Mouse (Mus musculus): ENCODE results near the gene Ddx19b. TPM values are rescaled to one million over a fixed set of nuclear protein-coding genes. Genes with fewer than 3 reads are reported as not detected.
A peak's percentile ranks its signal among the peaks of the same experiment; 100 is the strongest.
"Not testable (repeated sequence)": the region's sequence is repeated elsewhere in the genome, so short reads cannot be mapped to it uniquely, and the experiment has no call there.

Ddx19b gene
- polyA plus RNA-seq, 1 experiment from 2014 or later: 3.4 TPM

DNA sequence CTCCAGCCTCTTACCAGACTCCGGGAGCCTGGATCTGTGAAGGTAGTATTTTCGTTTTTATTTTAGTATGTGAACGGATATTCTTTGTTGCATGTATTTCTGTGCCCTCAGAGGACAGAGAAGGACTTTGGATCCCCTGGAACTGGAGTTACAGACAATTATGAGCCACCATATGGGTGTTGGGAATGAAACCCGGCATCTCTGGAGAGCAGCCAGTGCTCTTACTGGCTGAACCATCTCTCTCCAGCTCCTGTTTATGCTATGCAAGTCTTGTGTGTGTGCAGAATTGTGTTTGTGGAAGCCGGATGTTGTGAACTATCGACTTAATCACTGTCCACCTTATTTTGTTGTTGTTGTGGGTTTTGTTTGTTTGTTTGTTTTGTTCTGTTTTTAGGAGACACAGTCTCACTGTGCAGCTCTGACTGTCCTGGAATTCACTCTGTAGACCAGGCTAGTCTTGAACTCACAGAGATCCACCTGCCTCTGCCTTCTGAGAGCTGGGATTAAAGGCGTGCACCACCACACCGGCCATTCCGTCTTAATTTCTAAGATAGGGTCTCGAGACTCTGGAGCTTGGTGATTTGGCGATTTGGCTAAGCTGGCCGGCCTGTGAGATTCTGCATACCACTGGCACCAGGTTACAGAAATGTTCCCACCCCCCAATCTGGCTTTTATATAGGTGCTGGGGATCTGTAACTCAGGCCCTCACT lies 72.3 kb downstream of the Ddx19b start:
- no peak for DNase-seq
- no peak for ATAC-seq (ENCODE audit: low read depth)
- H3K4me1 ChIP-seq (replicated peaks): peaks cover 12% of the 10 kb centered on the region; the same call in 1 of the 2 replicates
- H3K4me2 ChIP-seq: no peak overlapping the region
- no peak overlapping the region for H3K9ac ChIP-seq
- peaks cover 85% of the 10 kb centered on the region for H3K36me3 ChIP-seq
- no peak overlapping the region for H3K4me3 ChIP-seq (replicated peaks)
- no peaks in the 10 kb centered on the region for H3K27me3 ChIP-seq
- no peaks in the 10 kb centered on the region for H3K9me3 ChIP-seq (replicated peaks)
- H3K27ac ChIP-seq: no peak overlapping the region
- 89% methylated on average over 12 of the region's 12 CpGs for WGBS (ENCODE audit: insufficient replicate concordance)

DNA sequence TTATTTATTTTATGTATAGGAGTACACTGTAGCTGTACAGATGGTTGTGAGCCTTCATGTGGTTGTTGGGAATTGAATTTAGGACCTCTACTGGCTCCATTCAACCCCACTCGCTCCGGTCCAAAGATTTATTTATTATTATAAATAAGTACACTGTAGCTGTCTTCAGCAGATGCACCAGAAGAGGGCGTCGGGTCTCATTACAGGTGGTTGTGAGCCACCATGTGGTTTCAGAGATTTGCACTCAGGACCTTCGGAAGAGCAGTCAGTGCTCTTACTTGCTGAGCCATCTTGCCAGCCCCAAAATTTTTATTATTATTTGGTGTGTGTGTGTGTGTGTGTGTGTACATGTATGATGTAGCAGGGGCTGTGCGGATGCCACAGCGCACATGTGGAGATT lies 73.0 kb downstream of the Ddx19b start:
- not testable (repeated sequence) for H3K27me3 ChIP-seq; H3K4me3 ChIP-seq (replicated peaks); ATAC-seq (ENCODE audit: low read depth); H3K4me2 ChIP-seq; H3K9ac ChIP-seq; H3K27ac ChIP-seq; H3K9me3 ChIP-seq (replicated peaks); DNase-seq
- Histone ChIP-seq H3K36me3 (peaks cover 85% of the 10 kb centered on the region), H3K4me1 (replicated peaks) (peaks cover 12% of the 10 kb centered on the region; the same call in 1 of the 2 replicates)
- WGBS (ENCODE audit: insufficient replicate concordance): 90% methylated on average over 7 of the region's 7 CpGs

DNA sequence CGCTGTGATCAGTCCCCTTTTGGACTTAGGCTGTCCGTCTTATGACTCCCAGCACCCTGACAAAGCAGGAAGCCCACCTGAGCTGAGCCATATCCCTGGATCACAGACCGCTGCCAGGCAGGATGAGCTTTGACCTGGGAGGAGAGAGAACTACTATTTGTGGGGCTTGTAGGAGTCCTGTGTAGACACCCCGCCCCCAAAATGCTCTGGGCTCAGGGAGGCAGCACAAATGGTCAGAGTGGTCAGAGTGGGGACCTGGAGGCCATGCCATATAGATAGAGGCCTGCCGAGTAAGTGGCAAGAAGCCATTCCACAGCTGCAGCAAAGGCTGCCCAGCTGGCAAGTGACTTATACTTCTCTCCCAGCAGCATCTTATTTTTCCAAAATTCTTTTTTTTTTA lies 73.4 kb downstream of the Ddx19b start:
- H3K27ac ChIP-seq: no peak overlapping the region
- DNase-seq (no peak), ATAC-seq (ENCODE audit: low read depth) (no peak)

DNA sequence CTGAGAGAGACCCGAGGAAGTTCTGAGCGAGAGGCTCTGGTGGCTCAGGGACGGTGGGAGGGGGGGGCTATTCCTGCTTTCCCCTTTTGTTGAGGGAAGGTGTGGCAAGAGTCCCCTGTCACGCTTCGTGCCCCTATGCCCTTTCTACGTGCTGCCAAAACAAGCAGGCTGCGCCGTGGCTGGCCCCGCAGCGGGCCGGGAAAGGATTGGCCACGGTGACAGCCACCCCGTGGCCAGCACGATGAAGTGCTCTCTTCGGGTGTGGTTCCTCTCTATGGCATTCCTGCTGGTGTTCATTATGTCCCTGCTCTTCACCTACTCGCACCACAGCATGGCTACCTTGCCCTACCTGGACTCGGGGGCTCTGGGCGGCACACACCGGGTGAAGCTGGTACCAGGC lies 74.1 kb downstream of the Ddx19b start:
- no peak for DNase-seq
- H3K27ac ChIP-seq: no peak overlapping the region
- H3K9me3 ChIP-seq (replicated peaks): no peaks in the 10 kb centered on the region
- ATAC-seq (ENCODE audit: low read depth): no peak
- H3K9ac ChIP-seq: no peak overlapping the region
- WGBS (ENCODE audit: insufficient replicate concordance): 91% methylated on average over 19 of the region's 19 CpGs
- H3K36me3 ChIP-seq: peaks cover 83% of the 10 kb centered on the region
- peaks cover 12% of the 10 kb centered on the region; the same call in 1 of the 2 replicates for H3K4me1 ChIP-seq (replicated peaks)
- no peaks in the 10 kb centered on the region for H3K27me3 ChIP-seq
- no peak overlapping the region for H3K4me3 ChIP-seq (replicated peaks)
- no peak overlapping the region for H3K4me2 ChIP-seq

More for the DNA sequence above, 73.4 kb downstream of the Ddx19b start:
- Histone ChIP-seq H3K9ac (no peak overlapping the region), H3K9me3 (replicated peaks) (no peaks in the 10 kb centered on the region), H3K27me3 (no peaks in the 10 kb centered on the region), H3K36me3 (peaks cover 83% of the 10 kb centered on the region), H3K4me2 (no peak overlapping the region), H3K4me1 (replicated peaks) (peaks cover 12% of the 10 kb centered on the region; the same call in 1 of the 2 replicates), H3K4me3 (replicated peaks) (no peak overlapping the region)
- 86% methylated on average over 5 of the region's 5 CpGs for WGBS (ENCODE audit: insufficient replicate concordance)

DNA sequence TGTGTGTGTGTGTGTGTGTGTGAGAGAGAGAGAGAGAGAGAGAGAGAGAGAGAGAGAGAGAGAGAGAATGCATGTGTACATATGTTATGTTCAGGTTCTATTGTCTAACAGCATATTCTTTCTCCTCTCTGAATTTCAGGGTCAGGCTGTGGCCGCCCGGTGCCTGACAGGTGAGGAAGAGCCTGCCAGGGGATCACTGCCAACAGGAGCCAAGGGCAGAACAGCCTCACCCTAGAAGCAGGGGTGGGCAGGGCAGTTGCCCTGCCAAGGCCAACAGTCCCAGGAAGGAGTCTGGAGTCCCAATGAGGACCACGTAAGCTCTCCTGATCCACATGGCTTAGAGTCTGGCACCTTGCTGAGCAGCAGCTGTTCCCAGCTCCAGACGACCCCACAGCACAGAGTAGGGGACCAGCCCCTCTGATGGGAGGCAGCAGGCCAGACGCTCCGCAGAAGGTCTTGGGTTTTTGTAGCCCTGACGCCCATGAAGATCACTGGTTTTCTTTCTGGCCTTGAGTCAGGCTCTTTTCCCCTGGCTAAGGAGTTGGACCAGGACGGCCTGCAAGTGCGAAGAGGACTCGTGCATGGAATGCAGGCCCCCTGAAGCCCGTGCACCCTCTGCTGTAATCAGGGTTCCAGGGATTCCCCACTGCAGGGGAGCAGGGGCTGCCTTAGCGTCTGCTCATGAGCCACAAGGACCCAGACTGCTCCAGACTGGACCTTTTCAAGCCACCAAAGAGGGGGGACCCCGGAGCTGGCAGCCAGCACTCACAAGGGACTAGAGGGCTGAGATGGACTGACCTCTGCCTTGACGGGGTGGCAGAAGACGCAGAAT lies 74.7 kb downstream of the Ddx19b start:
- Histone ChIP-seq H3K4me3 (replicated peaks) (no peak overlapping the region), H3K36me3 (peaks cover 81% of the 10 kb centered on the region)
- 89% methylated on average over 15 of the region's 15 CpGs for WGBS (ENCODE audit: insufficient replicate concordance)

DNA sequence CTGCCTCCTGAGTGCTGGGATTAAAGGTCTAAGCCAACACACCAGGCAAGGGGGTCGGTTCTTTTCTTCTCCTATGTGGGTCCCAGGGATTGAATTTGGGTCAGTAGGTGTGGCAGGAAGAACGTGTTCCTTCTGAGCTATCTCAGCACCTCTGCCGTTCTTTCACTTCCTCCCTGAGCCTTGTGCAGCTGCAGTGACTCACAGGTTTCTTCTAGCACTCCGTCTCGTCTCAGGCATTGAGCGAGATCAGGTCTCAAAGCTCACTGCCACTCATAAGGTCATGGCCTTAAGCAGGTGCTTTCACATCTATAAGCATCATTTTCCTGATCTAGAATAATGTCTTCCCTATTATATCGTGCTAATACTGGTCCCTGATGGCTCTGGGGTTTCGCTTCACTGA lies 76.8 kb downstream of the Ddx19b start:
- Histone ChIP-seq H3K27me3 (no peaks in the 10 kb centered on the region), H3K27ac (no peak overlapping the region), H3K4me3 (replicated peaks) (no peak overlapping the region), H3K36me3 (peaks cover 88% of the 10 kb centered on the region), H3K4me1 (replicated peaks) (peaks cover 14% of the 10 kb centered on the region; the same call in 1 of the 2 replicates), H3K4me2 (no peak overlapping the region), H3K9me3 (replicated peaks) (no peaks in the 10 kb centered on the region), H3K9ac (no peak overlapping the region)
- no peak for ATAC-seq (ENCODE audit: low read depth)
- WGBS (ENCODE audit: insufficient replicate concordance): 46% methylated on average over 8 of the region's 8 CpGs
- DNase-seq: no peak

More for the DNA sequence above, 74.7 kb downstream of the Ddx19b start:
- DNase-seq (no peak), ATAC-seq (ENCODE audit: low read depth) (no peak)
- Histone ChIP-seq H3K27me3 (no peaks in the 10 kb centered on the region), H3K27ac (no peak overlapping the region), H3K4me2 (no peak overlapping the region), H3K9me3 (replicated peaks) (no peaks in the 10 kb centered on the region), H3K9ac (no peak overlapping the region), H3K4me1 (replicated peaks) (peaks cover 12% of the 10 kb centered on the region; the same call in 1 of the 2 replicates)

Small RNA genes within 50 kb of the gene (microRNA-seq; reads per million reads assigned to microRNA genes)
- gene Gm24103 (not detected), gene Mir3473d (10.0 reads per million, percentile 23 among the genes with 10 or more reads in this experiment)

Other genes starting within 250 kb of the Ddx19b start
- gene Il34, start 225.8 kb downstream of the Ddx19b start, polyA plus RNA-seq (2015; fragmentation: Nextera tagmentation; extraction: Ambion mirVana): 0.06 and 0.14 TPM in 2 replicates
- 32.0 and 36.5 TPM in 2 replicates for gene Cog4, start 185.2 kb downstream of the Ddx19b start, polyA plus RNA-seq (2015; fragmentation: Nextera tagmentation; extraction: Ambion mirVana)
- 75.4 and 92.7 TPM in 2 replicates for gene Sf3b3, start 185.0 kb downstream of the Ddx19b start, polyA plus RNA-seq (2015; fragmentation: Nextera tagmentation; extraction: Ambion mirVana)
- gene Fuk, start 129.3 kb downstream of the Ddx19b start, polyA plus RNA-seq (2015; fragmentation: Nextera tagmentation; extraction: Ambion mirVana): 2.8 and 3.0 TPM in 2 replicates
- gene St3gal2, start 111.8 kb downstream of the Ddx19b start, polyA plus RNA-seq (2015; fragmentation: Nextera tagmentation; extraction: Ambion mirVana): 21.0 and 25.2 TPM in 2 replicates
- gene Ddx19a, start 34.0 kb downstream of the Ddx19b start, polyA plus RNA-seq (2015; fragmentation: Nextera tagmentation; extraction: Ambion mirVana): 11.3 and 12.5 TPM in 2 replicates
- gene Aars, start 1.4 kb upstream of the Ddx19b start, polyA plus RNA-seq (2015; fragmentation: Nextera tagmentation; extraction: Ambion mirVana): 55.5 and 66.2 TPM in 2 replicates
- gene Exosc6, start 24.6 kb upstream of the Ddx19b start, polyA plus RNA-seq (2015; fragmentation: Nextera tagmentation; extraction: Ambion mirVana): 1.8 and 7.8 TPM in 2 replicates
- gene Clec18a, start 60.7 kb upstream of the Ddx19b start, polyA plus RNA-seq (2015; fragmentation: Nextera tagmentation; extraction: Ambion mirVana): not detected in 2 replicates
- gene Pdpr, start 62.9 kb upstream of the Ddx19b start, polyA plus RNA-seq (2015; fragmentation: Nextera tagmentation; extraction: Ambion mirVana): 2.9 and 3.9 TPM in 2 replicates
- gene Glg1, start 227.5 kb upstream of the Ddx19b start, polyA plus RNA-seq (2015; fragmentation: Nextera tagmentation; extraction: Ambion mirVana): 14.3 and 17.1 TPM in 2 replicates

Measured in liver, embryonic 13.5 days (tissue).